Mouse (Mus musculus) erythroblast, adult 5-6 weeks (primary cell): ENCODE data around the gene Abtb1. TPM values are rescaled to one million over a fixed set of nuclear protein-coding genes. Genes with fewer than 3 reads are reported as not detected.

ENCODE experiments used
- ATAC-seq: replicated peaks from 2 replicates; pipeline ENCODE4 v1.8.0; 2016; ENCODE audit warnings: moderate number of reproducible peaks, mild to moderate bottlenecking, moderate TSS enrichment, inconsistent platforms; ENCODE audit not compliant: poor library complexity, low FRiP score, severe bottlenecking
- total RNA-seq, 2 experiments: library from RNA; stranded (forward) in 1 of 2; stranded (reverse) in 1 of 2; fragments of 150-400 nt in 1 of 2; fragments of 200-764, 138-1000 nt in 1 of 2; gene quantifications; 2 replicates each; pipeline versions ENCODE4 v1.2.3 to v1.2.4; 2015 to 2017; ENCODE audit warnings: low replicate concordance in 2 of 2

Gene Abtb1
- total RNA-seq, 2 experiments from 2014 or later, result 78.6 to 344 TPM

- ATAC-seq, result no peak
These were observed 15.5 kb upstream of the Abtb1 start for GRCm38 (mm10) chr6:88857249-88857648.

- peak; percentile 72 for ATAC-seq
These were observed 13.9 kb upstream of the Abtb1 start for GRCm38 (mm10) chr6:88855636-88856035.

- no peak for ATAC-seq
These were observed 12.7 kb upstream of the Abtb1 start for GRCm38 (mm10) chr6:88854509-88854908.

- no peak for ATAC-seq
These were observed 8.2 kb upstream of the Abtb1 start for GRCm38 (mm10) chr6:88850034-88850433.

- peak; percentile 67 for ATAC-seq
These were observed 7.5 kb upstream of the Abtb1 start for GRCm38 (mm10) chr6:88849270-88849669.

- no peak for ATAC-seq
These were observed 5.8 kb upstream of the Abtb1 start for GRCm38 (mm10) chr6:88847571-88847970.

GRCm38 (mm10) chr6:88844901-88845565, 3.2 kb upstream of the Abtb1 start:
- no peak for ATAC-seq

- no peak for ATAC-seq
These were observed 2.3 kb upstream of the Abtb1 start for GRCm38 (mm10) chr6:88843781-88844725.

GRCm38 (mm10) chr6:88843241-88843640, 1.5 kb upstream of the Abtb1 start:
- no peak for ATAC-seq

- no peak for ATAC-seq
These were observed 957 bp upstream of the Abtb1 start for GRCm38 (mm10) chr6:88842731-88843151.

- peak; percentile 40 for ATAC-seq
These were observed 337 bp downstream of the Abtb1 start for GRCm38 (mm10) chr6:88841514-88841780.

GRCm38 (mm10) chr6:88840791-88841513, 832 bp downstream of the Abtb1 start:
- no peak for ATAC-seq

- no peak for ATAC-seq
These were observed 1.6 kb downstream of the Abtb1 start for GRCm38 (mm10) chr6:88840211-88840610.

- no peak for ATAC-seq
These were observed 2.4 kb downstream of the Abtb1 start for GRCm38 (mm10) chr6:88839135-88839970.

GRCm38 (mm10) chr6:88838613-88839012, 3.2 kb downstream of the Abtb1 start:
- no peak for ATAC-seq

GRCm38 (mm10) chr6:88837999-88838398, 3.8 kb downstream of the Abtb1 start:
- ATAC-seq, result no peak

GRCm38 (mm10) chr6:88836178-88836819, 5.5 kb downstream of the Abtb1 start:
- ATAC-seq, result no peak

GRCm38 (mm10) chr6:88835047-88835446, 6.7 kb downstream of the Abtb1 start:
- peak; percentile 84 for ATAC-seq
